Mouse (Mus musculus) liver, embryonic 11.5 days (tissue): ENCODE data around the gene Bhlha9. TPM values are rescaled to one million over a fixed set of nuclear protein-coding genes. Genes with fewer than 3 reads are reported as not detected.

Experiments used
- ATAC-seq: fragments of 200-750 bp; cut with Nextera tagmentation; replicated peaks from 2 replicates; pipeline ENCODE4 v1.8.0; 2017; ENCODE audit warnings: moderate number of reproducible peaks, mild to moderate bottlenecking, moderate TSS enrichment, moderate library complexity; ENCODE audit not compliant: low FRiP score
- DNase-seq: peaks from one replicate; pipeline ENCODE4 v3.0.0-alpha.2; 2017; ENCODE audit warnings: low spot score
- H3K27ac ChIP-seq: fragments of 300-500 bp; sonication (generic); 2 replicates; pipeline ENCODE4 v1.5.1; 2014; ENCODE audit warnings: mild to moderate bottlenecking, low read depth, low read length, control low read depth
- H3K27me3 ChIP-seq: fragments of 300-500 bp; sonication (generic); replicated peaks from 2 replicates; pipeline ENCODE4 v1.6.1; 2014; ENCODE audit warnings: low read length, mixed read lengths; ENCODE audit not compliant: control insufficient read depth, insufficient read depth
- H3K36me3 ChIP-seq: fragments of 300-500 bp; sonication (generic); 2 replicates; pipeline ENCODE4 v1.6.1; 2014; ENCODE audit warnings: mild to moderate bottlenecking, low read length, moderate library complexity, mixed read lengths; ENCODE audit not compliant: control insufficient read depth, insufficient read depth
- H3K4me1 ChIP-seq: fragments of 300-500 bp; sonication (generic); replicated peaks from 2 replicates; pipeline ENCODE4 v1.6.1; 2014; ENCODE audit warnings: low read length, mixed read lengths; ENCODE audit not compliant: control insufficient read depth, insufficient read depth
- H3K4me2 ChIP-seq: fragments of 300-500 bp; sonication (generic); 2 replicates; pipeline ENCODE4 v1.6.1; 2014; ENCODE audit warnings: mild to moderate bottlenecking, control low read depth, moderate library complexity
- H3K4me3 ChIP-seq: fragments of 300-500 bp; sonication (generic); 2 replicates; pipeline ENCODE4 v1.5.1; 2014; ENCODE audit warnings: low read depth, low read length, control low read depth
- H3K9ac ChIP-seq: fragments of 300-500 bp; sonication (generic); 2 replicates; pipeline ENCODE4 v1.6.1; 2014; ENCODE audit warnings: low read depth, low read length, control low read depth
- H3K9me3 ChIP-seq: fragments of 300-500 bp; sonication (generic); 2 replicates; pipeline ENCODE4 v1.6.1; 2016; ENCODE audit warnings: low read length, inconsistent platforms, mixed read lengths; ENCODE audit not compliant: control insufficient read depth
- WGBS: fragments of 180-500 bp; shearing (Covaris S2); extraction: QIAGEN DNeasy Blood & Tissue Kit; methylation state at CpG from one replicate; pipeline ENCODE4 v1.1.7; 2014; 5-methylcytosine and 5-hydroxymethylcytosine counted together
- polyA plus RNA-seq: library from polyadenylated mRNA; unstranded; fragments of >200 nt; fragmentation: Nextera tagmentation; extraction: Ambion mirVana; gene quantifications from 2 replicates; pipeline ENCODE4 v1.2.1, GENCODE M21; 2014

The Bhlha9 gene
- polyA plus RNA-seq: 0.37 TPM in 1 of 2 replicates, not detected in the other

DNA sequence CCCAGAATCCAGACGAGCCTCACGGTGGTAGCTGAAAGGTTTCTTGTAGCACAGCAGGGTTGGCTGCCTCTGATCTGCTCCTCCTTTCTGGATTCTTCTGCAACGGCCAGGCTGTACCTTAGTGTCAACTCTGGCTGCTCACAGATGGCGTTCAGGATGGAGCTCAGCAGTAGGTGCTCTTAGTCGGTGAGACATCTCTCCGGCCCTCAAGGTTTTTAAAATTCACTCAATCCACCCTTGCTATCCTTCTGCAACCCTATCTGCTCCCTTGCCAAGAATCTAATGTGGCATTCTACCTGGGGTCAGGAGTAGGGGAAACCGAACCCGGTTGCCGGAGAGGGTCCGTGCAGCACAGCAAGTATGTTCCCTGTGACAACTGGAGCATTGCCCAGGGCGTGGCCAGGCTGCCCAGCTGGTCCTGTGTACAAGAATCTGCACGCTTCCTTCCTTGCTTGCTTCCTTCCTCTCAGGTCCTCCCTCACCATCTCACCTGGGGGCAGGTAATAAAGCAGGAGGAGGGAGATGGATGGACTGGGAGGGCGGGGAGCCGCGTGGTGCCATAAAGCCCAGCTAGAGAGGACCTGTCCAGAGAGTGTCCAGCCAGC lies at the start of gene Bhlha9:
Gene Bhlha9, plus strand, starts transcription at position 600 of the 605 bp plus-strand sequence.
- H3K27ac ChIP-seq: no peak within 1 kb of the TSS
- H3K27me3 ChIP-seq: peaks cover 69% of the 10 kb centered on the region
- no peaks in the 10 kb centered on the region for H3K4me1 ChIP-seq
- H3K4me2 ChIP-seq: peak within 1 kb of the TSS; percentile 56
- peak within 1 kb of the TSS; percentile 20; the same call in 1 of the 2 replicates for H3K4me3 ChIP-seq
- ATAC-seq (no peak), DNase-seq (no peak)
- 62% methylated on average over 15 of the region's 15 CpGs for WGBS
- no peaks in the 10 kb centered on the region for H3K9me3 ChIP-seq
- H3K36me3 ChIP-seq: no peaks in the 10 kb centered on the region
- H3K9ac ChIP-seq: no peak within 1 kb of the TSS

- H3K9ac ChIP-seq: peak overlapping the region; percentile 50; the same call in 1 of the 2 replicates
- WGBS: under 1% methylated on average over 66 of the region's 66 CpGs
- H3K4me2 ChIP-seq: peak overlapping the region; percentile 96
- H3K27me3 ChIP-seq: peaks cover 54% of the 10 kb centered on the region
- no peaks in the 10 kb centered on the region for H3K9me3 ChIP-seq
- peak; percentile 58 for DNase-seq
- no peak overlapping the region for H3K27ac ChIP-seq
- H3K4me1 ChIP-seq: 0 out of 2 replicates have a peak, but pooled peaks cover 5% of the 10 kb centered on the region
- peak overlapping the region; percentile 62 for H3K4me3 ChIP-seq
- H3K36me3 ChIP-seq: no peaks in the 10 kb centered on the region
- ATAC-seq: no peak
Measured at GRCm38 (mm10) chr11:76622566-76623205, 49.6 kb upstream of the Bhlha9 start.

DNA sequence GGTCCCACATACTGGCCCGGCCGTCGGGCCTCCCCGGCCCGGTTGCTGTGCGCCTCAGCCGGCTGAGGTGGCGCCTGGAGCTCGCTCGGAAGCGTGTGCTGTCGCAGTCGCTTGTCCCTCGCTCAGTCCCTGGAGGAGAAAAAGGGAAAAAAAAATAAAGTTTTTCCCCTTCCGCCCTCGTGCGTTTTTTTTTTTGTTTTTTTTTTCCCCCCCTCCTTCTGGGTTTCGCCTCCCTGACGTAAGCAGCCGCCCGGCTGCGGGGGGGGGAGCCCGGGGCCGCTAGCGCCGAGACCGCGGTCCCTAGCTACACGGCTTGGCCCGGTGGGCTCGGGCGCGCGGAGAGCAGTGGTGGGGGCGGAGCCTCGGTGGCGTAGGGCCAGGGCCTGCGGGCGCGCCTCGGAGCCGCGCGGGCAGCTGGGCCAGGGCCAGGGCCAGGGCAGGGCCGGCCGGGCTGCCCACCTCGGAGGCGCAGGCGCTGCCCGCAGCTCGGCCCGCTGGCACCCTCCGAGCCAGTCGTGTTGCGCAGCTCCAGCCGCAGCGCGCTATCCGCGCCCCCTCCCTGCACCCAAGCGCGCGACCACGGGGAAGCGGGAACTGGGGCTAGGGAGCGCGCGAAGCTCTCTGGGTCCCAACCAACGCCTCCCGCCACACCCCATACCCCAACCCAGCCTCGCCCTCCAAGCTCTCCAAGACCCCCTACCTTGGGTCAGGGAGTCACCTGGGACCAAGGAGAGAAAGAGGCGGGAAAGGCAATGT lies 48.9 kb upstream of the Bhlha9 start:
- peaks cover 54% of the 10 kb centered on the region for H3K27me3 ChIP-seq
- ATAC-seq: 0 out of 2 replicates have a peak, but pooled peaks have one; percentile 29

DNA sequence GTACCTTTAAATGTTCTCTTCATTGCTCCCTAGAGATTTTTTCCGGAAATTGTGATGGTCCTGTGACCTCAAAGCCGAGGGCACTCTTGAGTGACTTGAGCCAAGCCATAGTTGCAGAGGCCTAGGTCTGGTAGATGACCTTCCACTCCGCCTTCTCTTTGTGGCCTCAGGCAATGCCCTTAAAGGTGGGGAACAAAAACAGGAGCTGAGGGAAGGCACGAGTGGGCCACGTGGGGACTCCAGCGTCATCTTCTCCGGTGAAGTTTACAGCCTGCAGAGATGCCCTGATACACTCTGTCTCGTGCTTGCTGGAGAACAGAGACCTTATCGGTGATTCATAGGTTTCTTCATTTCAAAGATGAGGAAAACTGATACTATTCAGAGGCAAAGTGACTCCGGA lies 48.2 kb upstream of the Bhlha9 start:
- Histone ChIP-seq H3K36me3 (no peaks in the 10 kb centered on the region), H3K27me3 (peaks cover 54% of the 10 kb centered on the region), H3K9me3 (no peaks in the 10 kb centered on the region), H3K4me2 (peak overlapping the region; percentile 96), H3K4me3 (no peak overlapping the region), H3K27ac (no peak overlapping the region), H3K4me1 (0 out of 2 replicates have a peak, but pooled peaks cover 5% of the 10 kb centered on the region), H3K9ac (no peak overlapping the region)
- no peak for DNase-seq
- 55% methylated on average over 10 of the region's 10 CpGs for WGBS
- ATAC-seq: no peak

More for the DNA sequence above, 48.9 kb upstream of the Bhlha9 start:
- WGBS: 1% methylated on average over 57 of the region's 72 CpGs
- Histone ChIP-seq H3K27ac (no peak overlapping the region), H3K9ac (peak overlapping the region; percentile 50), H3K4me3 (peak overlapping the region; percentile 62), H3K9me3 (no peaks in the 10 kb centered on the region), H3K36me3 (no peaks in the 10 kb centered on the region), H3K4me2 (peak overlapping the region; percentile 96), H3K4me1 (0 out of 2 replicates have a peak, but pooled peaks cover 5% of the 10 kb centered on the region)
- DNase-seq: peak; percentile 68

GRCm38 (mm10) chr11:76624881-76625280 lies 47.4 kb upstream of the Bhlha9 start:
- Histone ChIP-seq H3K27ac (no peak overlapping the region), H3K9me3 (no peaks in the 10 kb centered on the region), H3K9ac (no peak overlapping the region), H3K27me3 (peaks cover 49% of the 10 kb centered on the region), H3K4me2 (no peak overlapping the region), H3K36me3 (no peaks in the 10 kb centered on the region), H3K4me1 (0 out of 2 replicates have a peak, but pooled peaks cover 5% of the 10 kb centered on the region), H3K4me3 (no peak overlapping the region)
- ATAC-seq: no peak
- DNase-seq: no peak
- 80% methylated on average over 3 of the region's 3 CpGs for WGBS

GRCm38 (mm10) chr11:76628613-76629012 lies 43.7 kb upstream of the Bhlha9 start:
- H3K9me3 ChIP-seq: no peaks in the 10 kb centered on the region
- no peaks in the 10 kb centered on the region for H3K4me1 ChIP-seq
- no peak overlapping the region for H3K27ac ChIP-seq
- H3K36me3 ChIP-seq: no peaks in the 10 kb centered on the region
- 25% methylated on average over 5 of the region's 5 CpGs for WGBS
- no peak for DNase-seq
- H3K27me3 ChIP-seq: peaks cover 12% of the 10 kb centered on the region
- H3K4me3 ChIP-seq: no peak overlapping the region
- no peak overlapping the region for H3K9ac ChIP-seq
- no peak overlapping the region for H3K4me2 ChIP-seq
- ATAC-seq: no peak

GRCm38 (mm10) chr11:76630023-76630422 lies 42.2 kb upstream of the Bhlha9 start:
- H3K9me3 ChIP-seq: no peaks in the 10 kb centered on the region
- no peak for DNase-seq
- H3K9ac ChIP-seq: no peak overlapping the region
- 36% methylated on average over 2 of the region's 2 CpGs for WGBS
- no peaks in the 10 kb centered on the region for H3K4me1 ChIP-seq
- H3K27ac ChIP-seq: no peak overlapping the region
- no peak overlapping the region for H3K4me2 ChIP-seq
- no peaks in the 10 kb centered on the region for H3K27me3 ChIP-seq
- H3K36me3 ChIP-seq: no peaks in the 10 kb centered on the region
- no peak overlapping the region for H3K4me3 ChIP-seq
- no peak for ATAC-seq

DNA sequence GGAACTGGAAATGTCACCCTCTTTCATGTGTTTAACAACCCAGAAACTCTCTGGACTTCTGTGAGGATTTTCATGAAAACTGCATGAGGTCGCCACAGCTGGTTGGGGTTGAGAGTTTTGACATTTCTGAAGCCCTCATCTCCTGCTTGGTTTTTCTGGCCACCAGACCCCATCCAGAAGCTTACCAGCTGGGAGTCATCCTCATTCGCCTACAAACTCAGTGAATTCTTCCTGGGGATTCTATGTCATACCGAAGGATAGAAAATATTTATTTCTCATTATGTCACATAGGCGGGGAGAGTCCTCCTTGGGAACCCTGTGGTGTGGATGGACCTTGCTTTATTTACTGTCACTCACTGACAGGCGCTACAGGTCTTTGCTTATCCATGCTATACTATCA lies 41.8 kb upstream of the Bhlha9 start:
- no peak overlapping the region for H3K4me2 ChIP-seq
- WGBS: 69% methylated on average over 5 of the region's 5 CpGs

More for the DNA sequence above, 41.8 kb upstream of the Bhlha9 start:
- DNase-seq (no peak), ATAC-seq (no peak)
- no peak overlapping the region for H3K9ac ChIP-seq
- H3K4me3 ChIP-seq: no peak overlapping the region
- H3K9me3 ChIP-seq: no peaks in the 10 kb centered on the region
- H3K27me3 ChIP-seq: no peaks in the 10 kb centered on the region
- H3K4me1 ChIP-seq: no peaks in the 10 kb centered on the region
- no peaks in the 10 kb centered on the region for H3K36me3 ChIP-seq
- no peak overlapping the region for H3K27ac ChIP-seq
